Mouse (Mus musculus): ENCODE measurements at regions not wholly inside any gene's neighbourhood (a gene's known extent, or its start where the extent isn't known, plus 50 kb on each side); places are given as distances from the start of the nearest gene placed in this dataset.
A peak's percentile ranks its signal among the peaks of the same experiment; 100 is the strongest.

DNA sequence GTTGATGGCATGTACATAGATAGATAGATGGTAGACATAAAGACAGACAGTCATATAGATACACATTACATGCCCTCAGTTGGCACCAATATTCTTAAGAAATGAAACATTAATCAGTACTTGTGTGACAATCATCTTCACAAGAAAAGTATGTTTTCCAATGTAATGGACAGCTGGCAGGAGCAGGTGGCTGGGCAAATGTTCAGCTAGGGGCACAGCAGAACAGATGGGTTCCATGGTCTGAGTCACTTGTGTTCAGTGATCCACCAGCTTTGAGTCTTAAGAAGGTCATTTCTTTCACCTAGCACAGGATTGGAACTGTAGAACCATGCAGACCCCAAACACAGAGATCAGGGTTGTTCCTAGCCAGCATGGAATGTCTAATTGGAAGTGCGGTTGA is 2631.2 kb upstream of the 5930422O12Rik start:
- no peak overlapping the region for H3K9ac ChIP-seq
- H3K27ac ChIP-seq, result no peak overlapping the region
- 87% methylated on average over 1 of the region's 1 CpGs for WGBS (ENCODE audit: insufficient replicate concordance)
- no peak overlapping the region for H3K4me3 ChIP-seq (replicated peaks)
- DNase-seq (no peak), ATAC-seq (ENCODE audit: low read depth) (no peak)
- no peaks in the 10 kb centered on the region for H3K36me3 ChIP-seq
- no peaks in the 10 kb centered on the region for H3K27me3 ChIP-seq
- no peaks in the 10 kb centered on the region for H3K4me1 ChIP-seq (replicated peaks)
- H3K9me3 ChIP-seq (replicated peaks), result no peaks in the 10 kb centered on the region; the same call in 1 of the 2 replicates
- H3K4me2 ChIP-seq, result no peak overlapping the region

- no peaks in the 10 kb centered on the region for H3K9me3 ChIP-seq (replicated peaks)
- no peaks in the 10 kb centered on the region for H3K36me3 ChIP-seq
- WGBS (ENCODE audit: insufficient replicate concordance), result 72% methylated on average over 5 of the region's 5 CpGs
- H3K4me2 ChIP-seq, result no peak overlapping the region
- no peak overlapping the region for H3K27ac ChIP-seq
- ATAC-seq (ENCODE audit: low read depth), result no peak
- H3K4me1 ChIP-seq (replicated peaks), result no peaks in the 10 kb centered on the region
- H3K27me3 ChIP-seq, result no peaks in the 10 kb centered on the region
- DNase-seq, result no peak
- no peak overlapping the region for H3K9ac ChIP-seq
- no peak overlapping the region for H3K4me3 ChIP-seq (replicated peaks)
Measured at GRCm38 (mm10) chr8:30817028-30817427, 2611.5 kb upstream of the 5930422O12Rik start.

GRCm38 (mm10) chr8:30822835-30823587 is 2605.5 kb upstream of the 5930422O12Rik start:
- Histone ChIP-seq H3K9ac (no peak overlapping the region), H3K4me2 (no peak overlapping the region), H3K4me1 (replicated peaks) (no peaks in the 10 kb centered on the region), H3K36me3 (no peaks in the 10 kb centered on the region), H3K27me3 (no peaks in the 10 kb centered on the region), H3K27ac (no peak overlapping the region), H3K9me3 (replicated peaks) (no peaks in the 10 kb centered on the region), H3K4me3 (replicated peaks) (no peak overlapping the region)
- ATAC-seq (ENCODE audit: low read depth), result no peak
- WGBS (ENCODE audit: insufficient replicate concordance), result 78% methylated on average over 25 of the region's 25 CpGs
- no peak for DNase-seq

- no peak overlapping the region for H3K4me2 ChIP-seq
- DNase-seq, result no peak
- ATAC-seq (ENCODE audit: low read depth), result no peak
- H3K9me3 ChIP-seq (replicated peaks), result no peaks in the 10 kb centered on the region
- no peaks in the 10 kb centered on the region for H3K27me3 ChIP-seq
- no peak overlapping the region for H3K9ac ChIP-seq
- WGBS (ENCODE audit: insufficient replicate concordance), result 72% methylated on average over 11 of the region's 11 CpGs
- no peaks in the 10 kb centered on the region for H3K36me3 ChIP-seq
- no peaks in the 10 kb centered on the region for H3K4me1 ChIP-seq (replicated peaks)
- H3K4me3 ChIP-seq (replicated peaks), result no peak overlapping the region
- no peak overlapping the region for H3K27ac ChIP-seq
Measured at GRCm38 (mm10) chr8:30823588-30823938, 2604.9 kb upstream of the 5930422O12Rik start.

- DNase-seq (no peak), ATAC-seq (ENCODE audit: low read depth) (no peak)
- Histone ChIP-seq H3K4me2 (no peak overlapping the region), H3K4me1 (replicated peaks) (no peaks in the 10 kb centered on the region), H3K27ac (no peak overlapping the region), H3K9me3 (replicated peaks) (no peaks in the 10 kb centered on the region), H3K27me3 (no peaks in the 10 kb centered on the region), H3K4me3 (replicated peaks) (no peak overlapping the region), H3K9ac (no peak overlapping the region), H3K36me3 (no peaks in the 10 kb centered on the region)
- 74% methylated on average over 4 of the region's 4 CpGs for WGBS (ENCODE audit: insufficient replicate concordance)
Measured at GRCm38 (mm10) chr8:30826021-30826420, 2602.5 kb upstream of the 5930422O12Rik start.

DNA sequence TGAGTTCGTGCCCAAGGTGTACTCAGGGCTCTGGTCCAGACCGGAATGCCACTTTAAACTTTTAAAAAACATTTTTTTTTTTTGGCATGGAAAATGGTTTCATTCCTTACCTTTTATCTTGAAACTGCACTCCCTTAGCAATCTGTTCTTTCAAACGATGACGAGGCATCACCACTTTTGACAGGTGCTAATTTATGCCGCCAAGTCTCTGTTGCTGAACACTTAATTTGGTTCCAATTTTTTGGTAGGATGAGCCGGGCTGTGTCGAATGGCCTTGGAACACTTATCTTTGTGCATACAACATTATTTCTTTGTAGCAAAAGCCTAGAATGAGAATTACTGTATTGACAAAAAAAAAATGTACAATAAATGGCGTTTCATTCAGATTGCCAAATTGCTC is 2590.5 kb upstream of the 5930422O12Rik start:
- H3K9ac ChIP-seq, result no peak overlapping the region
- H3K27ac ChIP-seq, result no peak overlapping the region
- H3K4me1 ChIP-seq (replicated peaks), result no peaks in the 10 kb centered on the region
- H3K27me3 ChIP-seq, result no peaks in the 10 kb centered on the region
- ATAC-seq (ENCODE audit: low read depth) (no peak), DNase-seq (no peak)
- no peak overlapping the region for H3K4me2 ChIP-seq
- no peak overlapping the region for H3K4me3 ChIP-seq (replicated peaks)
- H3K36me3 ChIP-seq, result no peaks in the 10 kb centered on the region
- H3K9me3 ChIP-seq (replicated peaks), result no peaks in the 10 kb centered on the region
- WGBS (ENCODE audit: insufficient replicate concordance), result 71% methylated on average over 8 of the region's 8 CpGs

- Histone ChIP-seq H3K9me3 (replicated peaks) (no peaks in the 10 kb centered on the region), H3K4me1 (replicated peaks) (no peaks in the 10 kb centered on the region), H3K27me3 (no peaks in the 10 kb centered on the region), H3K9ac (no peak overlapping the region), H3K27ac (no peak overlapping the region), H3K4me2 (no peak overlapping the region), H3K36me3 (no peaks in the 10 kb centered on the region), H3K4me3 (replicated peaks) (no peak overlapping the region)
- DNase-seq (peak; percentile 9), ATAC-seq (ENCODE audit: low read depth) (no peak)
- WGBS (ENCODE audit: insufficient replicate concordance), result 31% methylated on average over 8 of the region's 8 CpGs
Measured at GRCm38 (mm10) chr8:30840064-30840463, 2588.4 kb upstream of the 5930422O12Rik start.

- no peak for ATAC-seq (ENCODE audit: low read depth)
- no peak overlapping the region for H3K9ac ChIP-seq
- no peak overlapping the region for H3K4me2 ChIP-seq
- no peaks in the 10 kb centered on the region for H3K4me1 ChIP-seq (replicated peaks)
- no peaks in the 10 kb centered on the region for H3K36me3 ChIP-seq
- 44% methylated on average over 4 of the region's 4 CpGs for WGBS (ENCODE audit: insufficient replicate concordance)
- DNase-seq, result no peak
- no peak overlapping the region for H3K27ac ChIP-seq
- no peak overlapping the region for H3K4me3 ChIP-seq (replicated peaks)
- H3K27me3 ChIP-seq, result no peaks in the 10 kb centered on the region
- H3K9me3 ChIP-seq (replicated peaks), result no peaks in the 10 kb centered on the region
Measured at GRCm38 (mm10) chr8:30863017-30863416, 2565.5 kb upstream of the 5930422O12Rik start.

DNA sequence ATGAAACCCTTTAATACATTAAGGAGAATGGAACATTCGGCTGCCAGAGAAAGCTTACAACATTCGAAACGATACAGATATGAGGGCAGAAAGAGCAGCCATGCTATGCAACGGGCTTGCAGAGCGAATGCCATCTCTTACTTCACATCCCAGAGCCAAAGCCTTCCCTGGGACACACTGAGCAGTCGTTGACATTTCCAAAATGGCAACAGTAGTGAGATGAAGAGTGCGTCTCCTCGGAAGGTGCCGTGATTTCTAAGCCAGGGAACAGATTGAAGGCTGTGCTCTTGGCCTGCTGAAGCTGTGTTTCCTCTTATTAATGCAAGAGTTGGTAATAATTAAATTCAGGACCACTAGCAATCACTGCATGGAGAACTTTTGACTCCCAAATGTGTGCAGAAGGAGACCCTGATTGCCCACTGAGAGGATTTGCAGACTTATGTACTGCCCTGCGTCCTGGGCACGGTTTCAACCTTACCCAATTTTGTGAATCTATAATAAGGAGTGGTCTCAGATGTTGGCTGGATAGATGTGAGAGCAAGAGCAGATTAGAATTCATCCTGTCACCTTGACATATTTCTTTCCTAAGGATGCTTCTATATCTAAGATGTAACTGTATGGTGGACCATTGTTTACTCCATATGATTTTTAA is 2522.3 kb upstream of the 5930422O12Rik start:
- H3K27me3 ChIP-seq, result no peaks in the 10 kb centered on the region
- no peak overlapping the region for H3K4me2 ChIP-seq
- DNase-seq, result no peak
- ATAC-seq (ENCODE audit: low read depth), result no peak
- H3K36me3 ChIP-seq, result no peaks in the 10 kb centered on the region
- no peak overlapping the region for H3K27ac ChIP-seq
- H3K9me3 ChIP-seq (replicated peaks), result no peaks in the 10 kb centered on the region
- H3K4me3 ChIP-seq (replicated peaks), result no peak overlapping the region
- H3K4me1 ChIP-seq (replicated peaks), result no peaks in the 10 kb centered on the region
- H3K9ac ChIP-seq, result no peak overlapping the region
- WGBS (ENCODE audit: insufficient replicate concordance), result 65% methylated on average over 11 of the region's 11 CpGs

GRCm38 (mm10) chr8:30913664-30914063 is 2514.8 kb upstream of the 5930422O12Rik start:
- no peak for DNase-seq
- H3K27ac ChIP-seq, result no peak overlapping the region
- no peak overlapping the region for H3K4me2 ChIP-seq
- WGBS (ENCODE audit: insufficient replicate concordance), result 59% methylated on average over 5 of the region's 5 CpGs
- H3K4me3 ChIP-seq (replicated peaks), result no peak overlapping the region
- no peak overlapping the region for H3K9ac ChIP-seq
- H3K9me3 ChIP-seq (replicated peaks), result no peaks in the 10 kb centered on the region
- H3K27me3 ChIP-seq, result peaks cover 4% of the 10 kb centered on the region; the same call in 1 of the 2 replicates
- H3K4me1 ChIP-seq (replicated peaks), result no peaks in the 10 kb centered on the region
- no peaks in the 10 kb centered on the region for H3K36me3 ChIP-seq
- no peak for ATAC-seq (ENCODE audit: low read depth)

GRCm38 (mm10) chr8:30915127-30915526 is 2513.4 kb upstream of the 5930422O12Rik start:
- H3K4me1 ChIP-seq (replicated peaks), result no peaks in the 10 kb centered on the region
- no peak overlapping the region for H3K4me3 ChIP-seq (replicated peaks)
- 53% methylated on average over 7 of the region's 7 CpGs for WGBS (ENCODE audit: insufficient replicate concordance)
- H3K9me3 ChIP-seq (replicated peaks), result no peaks in the 10 kb centered on the region
- H3K27ac ChIP-seq, result no peak overlapping the region
- peaks cover 4% of the 10 kb centered on the region; the same call in 1 of the 2 replicates for H3K27me3 ChIP-seq
- H3K4me2 ChIP-seq, result no peak overlapping the region
- no peak overlapping the region for H3K9ac ChIP-seq
- DNase-seq (no peak), ATAC-seq (ENCODE audit: low read depth) (no peak)
- H3K36me3 ChIP-seq, result no peaks in the 10 kb centered on the region

Data from liver, embryonic 13.5 days (tissue).